Mouse (Mus musculus): ENCODE measurements around the gene Zfp74.
"Not testable (repeated sequence)": the region's sequence is repeated elsewhere in the genome, so short reads cannot be mapped to it uniquely, and the experiment has no call there.

DNA sequence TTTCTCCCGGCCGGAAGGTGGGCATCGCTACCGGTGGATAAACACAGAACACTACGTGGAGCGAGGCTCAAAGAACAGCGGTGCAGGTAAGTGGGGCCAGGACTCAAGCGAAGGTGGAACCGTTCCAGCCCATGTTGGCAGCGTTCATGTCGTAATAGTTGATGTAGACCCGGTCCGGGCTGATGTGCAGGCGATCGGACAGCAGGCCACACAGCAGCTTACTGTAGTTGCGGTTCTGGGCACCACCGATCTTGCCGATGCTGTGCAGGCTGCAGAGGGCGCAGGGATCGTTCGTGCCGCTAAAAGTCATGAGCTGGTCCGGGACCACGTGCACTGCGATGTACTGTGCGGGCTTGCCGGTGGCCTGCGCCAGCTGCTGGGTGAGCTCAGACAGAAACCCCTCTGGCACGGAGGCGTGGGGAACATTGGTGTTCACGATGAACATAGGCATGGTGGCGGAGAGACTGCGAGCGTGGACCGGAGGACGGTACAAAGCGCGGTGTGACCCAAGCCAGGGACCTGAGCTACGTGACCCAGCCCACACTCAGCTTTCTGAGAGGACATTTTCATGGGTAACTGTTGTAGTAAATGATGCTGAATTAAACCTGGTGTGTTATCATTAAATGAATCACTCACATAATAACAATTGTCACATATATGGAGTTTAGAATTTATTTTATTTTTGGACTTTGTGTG lies 11.4 kb upstream of the Zfp74 start:
- TF ChIP-seq CTCF (IDR thresholded peaks at IDR 0.05; ENCODE audit: low read depth, low read length); POLR2A (IDR thresholded peaks at IDR 0.05; ENCODE audit: extremely low read depth, insufficient read depth, low read length): not testable (repeated sequence)

Measured in liver, adult 2 months (tissue).